Mouse (Mus musculus) hindbrain, embryonic 11.5 days (tissue): Measurements from ENCODE around the gene Hdc. TPM values are rescaled to one million over a fixed set of nuclear protein-coding genes. Genes with fewer than 3 reads are reported as not detected.
A peak's percentile ranks its signal among the peaks of the same experiment; 100 is the strongest.

Source experiments
- ATAC-seq: fragments of 200-750 bp; cut with Nextera tagmentation; 2 replicates; pipeline ENCODE4 v1.8.0; 2017; ENCODE audit warnings: mild to moderate bottlenecking, moderate TSS enrichment, moderate library complexity; ENCODE audit not compliant: low FRiP score
- DNase-seq: peaks from one replicate; pipeline ENCODE4 v3.0.0-alpha.2; 2015; ENCODE audit warnings: low spot score
- H3K27ac ChIP-seq: fragments of 300-500 bp; sonication (generic); 2 replicates; pipeline ENCODE4 v1.5.1; 2014; ENCODE audit warnings: mild to moderate bottlenecking, low read depth, low read length
- H3K27me3 ChIP-seq: fragments of 300-500 bp; sonication (generic); 2 replicates; pipeline ENCODE4 v1.6.1; 2014; ENCODE audit warnings: mild to moderate bottlenecking, low read length, moderate library complexity, mixed read lengths; ENCODE audit not compliant: control insufficient read depth, insufficient read depth
- H3K36me3 ChIP-seq: fragments of 300-500 bp; sonication (generic); 2 replicates; pipeline ENCODE4 v1.6.1; 2014; ENCODE audit warnings: mild to moderate bottlenecking, low read length, moderate library complexity, mixed read lengths; ENCODE audit not compliant: control insufficient read depth, insufficient read depth
- H3K4me1 ChIP-seq: fragments of 300-500 bp; sonication (generic); replicated peaks from 2 replicates; pipeline ENCODE4 v1.6.1; 2014; ENCODE audit warnings: low read length, mixed read lengths; ENCODE audit not compliant: control insufficient read depth, insufficient read depth
- H3K4me2 ChIP-seq: fragments of 300-500 bp; sonication (generic); replicated peaks from 2 replicates; pipeline ENCODE4 v1.6.1; 2014; ENCODE audit warnings: mild to moderate bottlenecking, low read depth, low read length
- H3K4me3 ChIP-seq: fragments of 300-500 bp; sonication (generic); 2 replicates; pipeline ENCODE4 v1.5.1; 2014; ENCODE audit warnings: low read depth, low read length
- H3K9ac ChIP-seq: fragments of 300-500 bp; sonication (generic); 2 replicates; pipeline ENCODE4 v1.6.1; 2014; ENCODE audit warnings: low read depth, low read length
- H3K9me3 ChIP-seq: fragments of 300-500 bp; sonication (generic); 2 replicates; pipeline ENCODE4 v1.6.1; 2016; ENCODE audit warnings: low read length; ENCODE audit not compliant: control insufficient read depth
- WGBS: fragments of 180-500 bp; shearing (Covaris S2); extraction: QIAGEN DNeasy Blood & Tissue Kit; methylation state at CpG from one replicate; pipeline ENCODE4 v1.1.7; 2014; 5-methylcytosine and 5-hydroxymethylcytosine counted together
- polyA plus RNA-seq: library from polyadenylated mRNA; unstranded; fragments of >200 nt; fragmentation: Nextera tagmentation; extraction: Ambion mirVana; gene quantifications from 2 replicates; pipeline ENCODE4 v1.2.1, GENCODE M21; 2014

Gene Hdc
- polyA plus RNA-seq, 1 experiment from 2014 or later = 1.9 TPM

DNA sequence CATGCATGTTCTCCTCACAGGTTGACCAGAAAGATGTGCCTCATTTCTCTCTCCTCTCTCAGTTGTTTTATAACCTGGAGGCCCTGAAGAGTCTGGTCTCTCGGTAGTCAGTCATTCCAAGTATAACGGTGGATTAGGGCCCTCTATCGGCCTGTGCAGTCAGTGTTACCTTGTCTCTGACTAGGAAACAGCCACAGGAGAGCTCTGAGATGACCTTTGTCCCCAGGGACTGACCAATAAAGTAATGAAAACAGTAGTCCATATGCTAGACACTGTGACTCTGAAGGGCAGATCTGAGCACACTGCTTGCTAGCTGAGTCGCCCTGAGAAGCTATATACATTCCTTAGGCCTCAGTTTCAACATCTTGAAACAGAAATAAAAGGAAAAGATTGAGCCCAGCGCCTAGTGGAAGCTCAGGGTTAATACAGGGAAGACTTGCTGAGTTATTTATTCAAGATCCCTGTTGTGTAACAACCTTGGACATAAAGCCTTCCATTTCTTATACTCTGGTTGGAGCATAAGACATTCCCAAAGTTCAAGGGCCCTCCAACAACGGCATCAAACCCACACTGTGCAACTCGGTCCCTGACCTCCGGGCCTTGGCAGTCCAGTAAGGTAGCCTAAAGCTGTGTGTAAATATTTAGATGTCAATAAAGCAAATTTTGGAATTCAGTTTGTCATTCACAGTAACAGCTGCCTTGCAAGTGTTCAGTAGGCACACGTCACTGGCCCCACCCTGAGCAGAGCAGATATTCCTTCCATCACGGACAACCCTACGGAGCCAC lies 43.5 kb downstream of the Hdc start:
- Histone ChIP-seq H3K27me3 (no peaks in the 10 kb centered on the region), H3K27ac (no peak overlapping the region), H3K4me1 (no peaks in the 10 kb centered on the region), H3K9ac (no peak overlapping the region), H3K9me3 (no peaks in the 10 kb centered on the region), H3K4me2 (no peak overlapping the region), H3K4me3 (no peak overlapping the region), H3K36me3 (no peaks in the 10 kb centered on the region)
- 82% methylated on average over 11 of the region's 11 CpGs for WGBS
- ATAC-seq (no peak), DNase-seq (no peak)

DNA sequence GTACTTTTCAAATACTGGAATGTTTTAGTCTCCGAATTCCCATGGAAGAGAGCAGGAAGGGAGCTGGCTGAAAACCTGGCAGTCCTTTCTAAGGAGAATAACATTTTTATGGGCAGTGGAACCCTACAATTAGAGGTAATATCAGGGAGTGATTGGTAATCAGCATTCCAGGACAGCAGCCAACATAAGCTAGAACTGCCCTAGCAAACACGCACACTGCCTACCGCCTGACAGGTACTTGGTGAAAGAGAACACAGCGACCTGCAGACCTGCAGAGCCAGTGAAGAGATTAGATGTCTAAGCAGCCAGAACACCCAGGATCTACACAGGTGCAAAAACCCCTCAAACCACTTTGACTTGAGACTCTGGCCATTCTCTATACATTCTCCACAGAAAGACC lies 46.4 kb downstream of the Hdc start:
- DNase-seq = no peak
- no peak for ATAC-seq
- Histone ChIP-seq H3K36me3 (no peaks in the 10 kb centered on the region), H3K4me3 (no peak overlapping the region), H3K9me3 (no peaks in the 10 kb centered on the region), H3K4me2 (no peak overlapping the region), H3K4me1 (no peaks in the 10 kb centered on the region), H3K27ac (no peak overlapping the region), H3K27me3 (no peaks in the 10 kb centered on the region), H3K9ac (no peak overlapping the region)
- WGBS = 82% methylated on average over 4 of the region's 4 CpGs

DNA sequence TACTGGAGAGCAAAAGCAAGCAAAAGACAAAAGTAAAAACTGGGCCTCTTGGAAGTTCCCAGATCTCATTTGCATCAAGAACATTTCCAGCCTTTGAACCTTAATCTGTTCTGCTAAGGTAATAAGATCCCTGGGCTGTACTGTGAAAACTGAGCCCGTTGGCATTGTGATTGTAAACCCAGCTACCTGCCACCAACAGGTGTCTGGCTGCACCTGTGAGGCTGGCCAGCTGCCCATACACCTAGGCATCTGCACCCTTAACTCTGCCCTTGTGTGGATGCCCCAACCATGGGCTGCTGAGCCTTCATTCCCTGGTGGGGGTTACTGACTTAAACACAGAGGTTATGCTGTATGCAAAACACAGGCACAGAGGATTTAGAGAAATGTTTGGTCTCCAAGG lies 46.9 kb downstream of the Hdc start:
- H3K27me3 ChIP-seq = no peaks in the 10 kb centered on the region
- no peak overlapping the region for H3K4me3 ChIP-seq
- WGBS = 79% methylated on average over 1 of the region's 1 CpGs
- no peaks in the 10 kb centered on the region for H3K9me3 ChIP-seq
- no peak overlapping the region for H3K27ac ChIP-seq
- DNase-seq (no peak), ATAC-seq (no peak)
- H3K4me1 ChIP-seq = no peaks in the 10 kb centered on the region
- no peak overlapping the region for H3K9ac ChIP-seq
- H3K36me3 ChIP-seq = no peaks in the 10 kb centered on the region
- no peak overlapping the region for H3K4me2 ChIP-seq

DNA sequence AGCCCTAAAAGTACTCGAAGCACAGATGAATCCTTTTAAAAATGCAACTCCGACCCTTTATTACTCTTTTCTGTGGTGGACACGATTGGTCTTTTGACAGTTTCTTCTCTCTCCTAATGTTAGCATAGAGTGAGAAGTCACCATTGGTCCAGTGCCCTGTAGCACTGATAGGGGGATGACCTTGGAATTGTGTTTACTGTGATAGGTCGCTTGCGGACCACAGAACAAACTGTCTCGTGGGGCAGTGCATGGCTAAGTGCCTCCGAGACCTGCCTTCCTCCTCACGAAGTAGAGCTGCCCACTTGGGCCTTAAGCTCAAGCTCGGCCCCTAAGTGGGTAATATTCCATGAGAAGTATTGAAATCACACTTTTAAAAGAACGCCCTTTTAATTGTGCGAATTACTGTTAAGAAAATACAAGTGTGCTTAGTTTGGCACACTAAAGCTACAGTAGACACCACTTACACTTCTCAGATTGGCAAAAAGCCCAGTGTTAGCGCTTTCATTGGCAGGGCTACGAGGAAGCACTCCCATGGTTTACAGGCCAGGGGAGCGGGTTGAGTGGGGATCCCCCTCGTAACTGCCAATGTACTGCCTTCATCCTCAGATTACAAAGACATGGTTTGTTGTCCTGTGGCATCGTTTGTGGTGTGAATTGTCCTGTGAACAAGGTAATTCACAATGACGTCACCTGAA lies 55.5 kb downstream of the Hdc start:
- Histone ChIP-seq H3K27me3 (no peaks in the 10 kb centered on the region), H3K36me3 (no peaks in the 10 kb centered on the region), H3K4me1 (no peaks in the 10 kb centered on the region), H3K27ac (no peak overlapping the region), H3K4me2 (no peak overlapping the region), H3K9ac (no peak overlapping the region), H3K4me3 (no peak overlapping the region), H3K9me3 (no peaks in the 10 kb centered on the region)
- ATAC-seq (no peak), DNase-seq (no peak)
- WGBS = 85% methylated on average over 17 of the region's 17 CpGs

DNA sequence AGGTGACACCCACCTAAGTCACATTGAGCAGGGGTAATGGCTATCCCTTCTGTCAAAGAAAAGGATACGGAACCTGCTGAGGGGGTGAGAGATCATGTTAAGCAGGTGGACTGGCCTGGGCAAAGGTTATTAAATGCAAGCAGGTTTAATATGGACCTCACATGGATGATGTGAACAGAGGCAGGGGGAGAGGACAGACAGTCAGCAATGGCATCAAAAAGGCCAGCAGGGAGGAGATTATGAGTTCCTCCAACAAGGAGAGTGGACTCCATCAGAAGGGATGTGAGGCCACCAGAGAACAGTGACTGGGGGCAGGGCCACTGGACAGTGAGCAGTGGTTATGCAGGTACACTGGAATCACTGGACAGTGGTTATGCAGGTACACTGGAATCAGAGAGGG lies 59.0 kb downstream of the Hdc start:
- Histone ChIP-seq H3K27ac (no peak overlapping the region), H3K4me2 (no peak overlapping the region), H3K27me3 (no peaks in the 10 kb centered on the region), H3K9ac (no peak overlapping the region), H3K36me3 (no peaks in the 10 kb centered on the region), H3K4me3 (no peak overlapping the region), H3K4me1 (no peaks in the 10 kb centered on the region), H3K9me3 (no peaks in the 10 kb centered on the region)
- WGBS = 96% methylated on average over 1 of the region's 1 CpGs
- ATAC-seq (no peak), DNase-seq (no peak)

DNA sequence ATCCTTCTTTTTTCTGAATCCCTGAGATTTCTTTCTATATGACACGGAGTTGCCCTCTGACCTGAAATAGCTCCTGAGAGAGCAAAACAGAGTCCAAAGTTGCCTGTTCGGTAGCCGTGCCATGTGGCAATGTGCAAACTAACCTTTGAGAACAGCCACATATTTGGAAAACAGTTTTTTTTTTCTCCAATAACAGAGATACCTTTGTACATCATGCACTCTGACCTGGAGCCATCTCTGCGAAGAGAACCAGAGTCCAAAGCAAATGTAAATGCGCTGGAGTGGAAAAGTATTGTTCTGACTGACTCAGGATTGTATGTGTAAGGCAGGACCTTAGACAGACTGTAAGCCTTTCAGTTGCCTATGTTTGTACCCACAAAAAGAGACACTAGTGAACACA lies 63.6 kb downstream of the Hdc start:
- H3K27ac ChIP-seq = no peak overlapping the region
- no peak overlapping the region for H3K4me3 ChIP-seq
- ATAC-seq = no peak

DNA sequence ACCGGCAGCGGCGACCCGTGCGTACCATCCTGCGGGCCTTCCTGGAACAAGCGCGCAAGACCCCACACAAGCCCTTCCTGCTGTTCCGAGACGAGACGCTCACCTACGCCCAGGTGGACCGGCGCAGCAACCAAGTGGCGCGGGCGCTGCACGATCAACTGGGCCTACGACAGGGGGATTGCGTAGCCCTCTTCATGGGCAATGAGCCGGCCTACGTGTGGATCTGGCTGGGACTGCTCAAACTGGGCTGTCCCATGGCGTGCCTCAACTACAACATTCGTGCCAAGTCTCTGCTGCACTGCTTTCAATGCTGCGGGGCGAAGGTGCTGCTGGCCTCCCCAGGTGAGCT lies 65.8 kb downstream of the Hdc start:
- Histone ChIP-seq H3K4me3 (peak overlapping the region; percentile 57), H3K27me3 (peaks cover 25% of the 10 kb centered on the region), H3K9ac (peak overlapping the region; percentile 57), H3K9me3 (no peaks in the 10 kb centered on the region), H3K36me3 (no peaks in the 10 kb centered on the region), H3K4me2 (peak overlapping the region; percentile 99), H3K4me1 (peaks cover 2% of the 10 kb centered on the region), H3K27ac (no peak overlapping the region)
- 3% methylated on average over 24 of the region's 26 CpGs for WGBS
- ATAC-seq = peak; percentile 41; the same call in 1 of the 2 replicates
- DNase-seq = no peak

More for the DNA sequence above, 63.6 kb downstream of the Hdc start:
- DNase-seq = no peak
- H3K4me2 ChIP-seq = no peak overlapping the region
- H3K27me3 ChIP-seq = peaks cover 25% of the 10 kb centered on the region
- no peaks in the 10 kb centered on the region for H3K9me3 ChIP-seq
- no peak overlapping the region for H3K9ac ChIP-seq
- no peaks in the 10 kb centered on the region for H3K36me3 ChIP-seq
- H3K4me1 ChIP-seq = peaks cover 2% of the 10 kb centered on the region
- whole genome bisulfite sequencing = 79% methylated on average over 5 of the region's 5 CpGs

DNA sequence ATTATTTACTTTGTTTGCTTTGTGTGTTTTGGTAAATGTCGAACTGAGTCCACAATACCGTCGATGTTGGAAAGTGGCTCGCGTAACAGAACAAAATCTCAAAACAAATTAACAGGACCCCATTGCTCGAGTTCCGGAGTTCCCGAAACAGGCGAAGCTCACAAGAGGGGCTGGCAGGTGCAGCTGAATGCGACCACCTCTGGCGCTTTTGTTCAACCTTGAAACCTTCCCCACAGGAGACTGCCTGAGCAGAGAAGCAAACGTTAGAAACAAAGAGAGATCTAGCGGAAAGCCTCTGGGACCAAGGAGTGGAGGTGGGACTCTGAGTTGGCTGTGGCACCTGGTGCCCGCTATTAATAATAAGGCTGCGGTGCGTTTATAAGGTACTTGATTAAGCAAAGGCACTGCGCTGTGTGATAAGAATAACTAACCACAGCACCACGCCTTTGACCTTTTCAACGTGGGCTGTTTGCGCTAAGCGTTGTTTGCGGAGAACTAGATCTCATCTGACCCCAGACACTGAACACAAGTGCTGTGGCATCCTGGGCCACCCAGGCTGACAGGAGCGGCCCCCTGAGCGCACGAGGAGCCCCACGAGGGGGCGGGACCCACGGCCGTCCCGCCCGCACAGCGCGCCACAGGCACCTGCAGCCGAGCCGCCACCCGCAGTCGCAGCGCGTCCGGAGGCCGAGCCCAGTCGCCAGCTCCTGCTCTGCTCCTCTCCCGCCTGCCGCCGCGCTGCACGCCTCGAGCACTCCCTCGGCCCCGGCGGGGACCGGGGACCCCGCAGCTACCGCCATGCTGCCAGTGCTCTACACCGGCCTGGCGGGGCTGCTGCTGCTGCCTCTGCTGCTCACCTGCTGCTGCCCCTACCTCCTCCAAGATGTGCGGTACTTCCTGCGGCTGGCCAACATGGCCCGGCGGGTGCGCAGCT lies 66.5 kb downstream of the Hdc start, which contains the start of gene Slc27a2:
Gene Slc27a2, plus strand, starts transcription at position 51 of the 934 bp plus-strand sequence.
- Histone ChIP-seq H3K4me2 (peak within 1 kb of the TSS; percentile 99), H3K4me1 (peaks cover 2% of the 10 kb centered on the region), H3K9me3 (no peaks in the 10 kb centered on the region), H3K27me3 (peaks cover 25% of the 10 kb centered on the region), H3K36me3 (no peaks in the 10 kb centered on the region), H3K4me3 (peak within 1 kb of the TSS; percentile 57), H3K27ac (no peak within 1 kb of the TSS; the same call in 1 of the 2 replicates), H3K9ac (peak within 1 kb of the TSS; percentile 57)
- DNase-seq = peak; percentile 72
- ATAC-seq = peak; percentile 79
- WGBS = 1% methylated on average over 61 of the region's 61 CpGs
